Mouse (Mus musculus) lung, postnatal 36 days (tissue): Measurements from ENCODE around the gene Gna14.

ENCODE experiments used
- DNase-seq: peaks from one replicate; pipeline ENCODE4 v3.0.0; 2022; ENCODE audit warnings: mixed read lengths

Gna14 gene

DNA sequence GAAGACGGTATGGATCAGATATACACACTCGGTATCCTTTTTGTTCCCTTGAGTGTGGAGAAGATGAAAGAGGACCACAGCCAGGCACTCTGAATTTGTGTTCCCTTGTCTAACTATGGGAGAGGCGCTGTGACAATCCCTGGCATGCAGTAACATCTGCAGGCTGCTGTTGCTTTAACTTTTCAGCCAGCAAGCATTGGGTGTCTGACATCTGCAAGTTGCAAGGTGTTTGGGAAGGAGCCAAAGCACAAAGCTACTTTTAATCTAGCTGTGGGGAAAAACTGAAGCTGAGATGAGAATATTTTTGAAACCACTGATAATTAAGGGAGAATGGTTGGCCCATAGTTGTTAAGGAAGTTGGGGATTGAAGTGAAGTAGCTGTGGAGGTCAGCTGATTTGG, 83.0 kb downstream of the Gna14 start:
- no peak for DNase-seq

GRCm38 (mm10) chr19:16520608-16521007, 85.0 kb downstream of the Gna14 start:
- no peak for DNase-seq

GRCm38 (mm10) chr19:16526302-16526880, 90.8 kb downstream of the Gna14 start:
- peak; percentile 9 for DNase-seq

DNA sequence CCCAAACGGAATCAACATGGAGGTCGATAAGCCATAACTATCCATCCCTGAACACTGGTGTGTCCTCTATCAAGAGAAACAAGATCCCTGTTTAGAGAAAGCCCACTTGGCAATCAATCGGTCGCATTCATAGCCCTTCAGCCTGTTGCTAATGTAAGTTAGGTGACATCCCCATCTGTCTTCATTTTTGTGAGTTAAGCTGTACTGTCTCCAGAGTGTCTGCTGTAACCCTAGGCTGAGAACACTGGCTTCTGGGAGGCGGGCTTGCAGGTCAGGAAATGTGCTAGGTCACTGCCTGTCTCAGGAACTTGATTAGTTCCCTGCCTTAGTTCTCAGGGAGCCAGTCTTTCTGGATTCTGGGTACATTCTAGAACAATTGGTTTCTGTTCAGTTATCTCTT, 91.5 kb downstream of the Gna14 start:
- DNase-seq, result peak; percentile 11

DNA sequence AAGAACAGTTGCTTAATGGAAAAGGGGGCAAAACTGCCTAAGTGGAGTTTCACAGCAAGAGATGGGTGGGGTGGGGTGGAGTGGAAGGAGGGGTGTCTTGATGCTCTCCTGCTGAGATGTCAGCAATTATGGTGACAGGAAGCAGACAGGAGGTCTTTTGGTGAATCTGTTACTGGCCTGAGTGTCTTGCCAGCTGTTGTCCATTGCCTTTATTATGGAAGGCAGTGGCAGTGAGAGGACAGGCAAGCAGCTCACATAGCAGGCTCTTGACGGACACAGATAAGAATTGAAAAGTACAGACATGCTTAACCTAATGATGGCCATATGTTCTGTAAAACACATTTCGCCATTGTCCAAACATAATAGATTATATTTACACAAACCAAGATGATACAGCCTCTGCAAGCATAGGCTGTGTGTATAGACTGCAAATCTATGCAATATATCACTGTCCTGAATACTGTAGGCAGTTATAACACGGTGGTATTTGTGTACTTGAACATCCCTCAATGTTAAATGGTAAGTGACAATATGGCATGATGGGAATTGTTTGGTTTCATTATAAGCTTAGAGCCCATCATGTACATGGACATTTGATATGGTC, 92.8 kb downstream of the Gna14 start:
- DNase-seq, result no peak

GRCm38 (mm10) chr19:16529293-16529920, 93.8 kb downstream of the Gna14 start:
- DNase-seq, result peak; percentile 72

GRCm38 (mm10) chr19:16529999-16530398, 94.4 kb downstream of the Gna14 start:
- no peak for DNase-seq

GRCm38 (mm10) chr19:16534311-16534710, 98.7 kb downstream of the Gna14 start:
- no peak for DNase-seq

GRCm38 (mm10) chr19:16538416-16538815, 102.9 kb downstream of the Gna14 start:
- no peak for DNase-seq

DNA sequence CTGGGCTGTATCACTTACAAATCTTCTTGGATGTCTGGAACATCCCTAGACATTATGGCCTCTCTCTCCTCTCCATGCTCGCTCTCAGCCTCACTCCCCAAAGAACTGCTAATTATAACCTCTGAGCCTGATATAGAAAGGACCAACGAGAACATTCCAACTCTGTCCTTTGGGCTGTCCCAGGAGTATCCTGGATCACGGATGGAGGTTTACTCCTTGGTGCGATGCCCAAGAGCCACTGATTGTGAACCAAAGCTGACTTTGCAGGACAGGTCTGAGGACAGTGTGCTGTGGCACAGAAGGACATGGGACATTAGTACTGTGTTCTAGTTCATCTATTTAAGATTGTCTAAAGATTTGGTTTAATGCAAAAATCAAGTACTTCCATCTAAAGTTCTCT, 108.1 kb downstream of the Gna14 start:
- no peak for DNase-seq

DNA sequence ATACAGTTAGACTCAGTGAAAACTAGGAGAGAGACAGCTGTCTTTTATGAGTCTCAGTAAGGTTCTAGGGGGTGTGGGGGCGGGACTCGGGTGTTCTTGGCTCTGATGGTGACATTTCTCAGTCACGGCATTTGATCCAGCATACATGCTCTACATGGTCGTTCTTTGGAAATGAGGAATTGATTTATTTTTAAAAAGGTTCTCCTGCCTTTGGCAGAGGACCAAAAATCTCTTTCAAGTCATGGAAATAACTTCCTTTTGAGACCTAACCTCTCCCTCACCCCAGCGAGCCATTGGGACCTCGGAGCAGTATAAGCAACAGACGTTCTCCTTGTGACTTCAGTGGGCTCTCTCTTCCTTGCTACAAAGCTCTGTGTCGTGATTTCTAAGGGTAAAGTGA, 121.4 kb downstream of the Gna14 start:
- DNase-seq, result peak; percentile 4

- DNase-seq, result peak; percentile 39
Observed at GRCm38 (mm10) chr19:16557971-16558370, 122.4 kb downstream of the Gna14 start.

GRCm38 (mm10) chr19:16558570-16558969, 123.0 kb downstream of the Gna14 start:
- DNase-seq, result peak; percentile 10

GRCm38 (mm10) chr19:16559243-16559896, 123.8 kb downstream of the Gna14 start:
- no peak for DNase-seq

DNA sequence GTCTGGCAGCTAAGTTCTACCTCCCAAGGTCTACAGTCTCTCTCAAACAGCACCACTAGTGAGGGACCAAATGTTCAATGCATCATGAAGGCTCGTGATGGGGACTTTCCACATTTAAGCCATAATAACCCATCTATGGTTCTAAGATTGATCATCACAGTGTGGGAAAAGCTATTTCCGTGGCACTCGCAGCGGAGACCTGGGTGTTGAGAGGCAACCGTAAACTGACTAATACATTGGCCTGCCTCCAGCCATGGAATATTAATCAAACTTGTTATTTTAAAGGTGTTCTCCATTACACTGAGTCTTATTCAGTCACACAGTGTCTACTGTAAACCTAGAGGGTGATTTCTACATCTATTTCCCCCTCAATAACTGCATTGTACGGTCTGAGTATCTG, 127.1 kb downstream of the Gna14 start:
- DNase-seq, result no peak

GRCm38 (mm10) chr19:16576790-16577189, 141.2 kb downstream of the Gna14 start:
- DNase-seq, result no peak

- no peak for DNase-seq
Observed at GRCm38 (mm10) chr19:16579656-16580260, 144.2 kb downstream of the Gna14 start.

- DNase-seq, result no peak
Observed at GRCm38 (mm10) chr19:16580501-16580900, 144.9 kb downstream of the Gna14 start.

GRCm38 (mm10) chr19:16584546-16584945, 149.0 kb downstream of the Gna14 start:
- DNase-seq, result no peak

- peak; percentile 79 for DNase-seq
Observed at GRCm38 (mm10) chr19:16585379-16585778, 149.8 kb downstream of the Gna14 start.

DNA sequence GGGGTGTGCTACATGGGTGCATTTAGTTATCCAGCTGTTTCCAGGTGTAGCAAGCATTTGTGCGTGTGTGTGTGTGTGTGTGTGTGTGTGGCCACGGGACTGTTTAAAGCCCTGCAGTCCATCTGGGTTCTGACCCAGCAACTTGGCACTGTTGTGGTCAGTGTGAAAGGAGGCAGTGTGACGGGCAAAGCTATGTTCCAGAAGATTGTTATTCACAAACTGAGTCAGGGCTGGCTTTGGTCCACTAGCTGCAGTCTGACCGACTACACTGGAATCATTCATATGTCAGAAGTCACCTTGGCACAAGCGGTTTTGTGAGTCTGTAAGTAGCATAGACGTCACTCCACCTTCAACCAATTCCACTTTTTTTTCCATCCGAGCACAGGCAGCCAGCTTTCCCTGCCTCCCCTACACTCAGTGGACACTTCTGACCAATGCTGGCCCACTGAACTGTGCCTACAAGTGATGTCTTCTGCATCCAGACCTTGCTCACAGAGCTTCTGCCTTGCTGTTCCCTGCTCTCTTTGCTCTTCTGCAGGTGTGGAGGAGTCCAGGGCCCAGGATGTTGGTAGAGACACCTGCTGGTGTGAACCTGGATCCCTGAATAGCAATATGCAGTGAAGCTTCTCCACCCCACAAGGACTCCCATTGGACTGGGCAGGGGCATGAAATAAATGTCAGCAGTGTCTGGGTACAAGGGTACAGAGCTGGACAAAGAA, 157.9 kb downstream of the Gna14 start:
- no peak for DNase-seq

DNA sequence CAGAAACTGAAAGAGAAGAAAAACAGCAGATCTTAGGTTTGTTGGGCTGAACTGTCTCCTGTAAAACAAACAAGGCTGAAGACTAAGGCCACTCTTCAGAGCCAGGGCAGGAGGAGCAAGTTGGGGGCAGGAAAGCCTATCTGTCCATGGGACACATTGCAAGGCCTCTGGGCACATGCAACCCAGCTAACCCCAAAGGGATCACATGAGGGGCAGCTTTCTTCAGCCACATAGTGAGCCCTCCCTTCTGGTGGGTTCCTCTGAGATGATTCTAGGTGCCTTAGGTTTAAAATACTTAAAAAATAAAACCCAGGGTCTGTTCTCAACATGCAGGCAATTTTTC, 158.4 kb downstream of the Gna14 start:
- no peak for DNase-seq

DNA sequence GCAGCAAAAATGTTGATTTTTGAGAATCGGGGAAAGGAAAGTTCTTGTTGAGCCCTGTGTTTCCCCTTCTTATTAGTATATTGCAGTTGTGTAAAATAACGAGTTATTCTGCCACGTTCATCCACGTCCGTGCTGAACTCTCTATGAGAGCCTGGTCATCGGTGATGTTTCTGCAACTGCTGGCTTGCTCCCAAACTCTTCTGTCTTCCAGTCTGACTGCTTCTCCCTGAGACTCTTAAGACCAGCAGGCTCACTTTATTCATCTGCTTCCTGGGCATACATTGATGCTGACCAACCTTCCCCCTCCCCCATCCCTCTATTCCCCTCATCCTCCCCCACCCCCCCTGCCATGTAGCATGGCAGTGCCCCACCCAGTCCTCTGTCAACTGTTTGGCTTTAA, 161.7 kb downstream of the Gna14 start:
- no peak for DNase-seq
